Mouse (Mus musculus) neural tube, embryonic 12.5 days (tissue): ENCODE results near the gene Fbxo21. TPM values are rescaled to one million over a fixed set of nuclear protein-coding genes. Genes with fewer than 3 reads are reported as not detected.

ENCODE experiments used
- ATAC-seq: fragments of 200-750 bp; cut with Nextera tagmentation; 2 replicates; pipeline ENCODE4 v1.8.0; 2017; ENCODE audit warnings: low read depth, mild to moderate bottlenecking, moderate TSS enrichment, moderate library complexity; ENCODE audit not compliant: low FRiP score
- H3K27ac ChIP-seq: fragments of 300-500 bp; sonication (generic); 2 replicates; pipeline ENCODE4 v1.5.1; 2016
- H3K27me3 ChIP-seq: fragments of 300-500 bp; sonication (generic); replicated peaks from 2 replicates; pipeline ENCODE4 v1.6.1; 2016; ENCODE audit warnings: mild to moderate bottlenecking
- H3K36me3 ChIP-seq: fragments of 300-500 bp; sonication (generic); 2 replicates; pipeline ENCODE4 v1.6.1; 2016; ENCODE audit warnings: mild to moderate bottlenecking
- H3K4me1 ChIP-seq: fragments of 300-500 bp; sonication (generic); 2 replicates; pipeline ENCODE4 v1.6.1; 2016
- H3K4me2 ChIP-seq: fragments of 300-500 bp; sonication (generic); replicated peaks from 2 replicates; pipeline ENCODE4 v1.6.1; 2016; ENCODE audit warnings: mild to moderate bottlenecking
- H3K4me3 ChIP-seq: fragments of 300-500 bp; sonication (generic); 2 replicates; pipeline ENCODE4 v1.5.1; 2016
- H3K9ac ChIP-seq: fragments of 300-500 bp; sonication (generic); 2 replicates; pipeline ENCODE4 v1.6.1; 2016; ENCODE audit warnings: mild to moderate bottlenecking
- H3K9me3 ChIP-seq: fragments of 300-500 bp; sonication (generic); 2 replicates; pipeline ENCODE4 v1.6.1; 2016; ENCODE audit warnings: mild to moderate bottlenecking
- WGBS: fragments of 180-500 bp; shearing (Covaris S2); methylation state at CpG from one replicate; pipeline ENCODE4 v1.1.7; 2016; 5-methylcytosine and 5-hydroxymethylcytosine counted together
- polyA plus RNA-seq: library from polyadenylated mRNA; unstranded; fragments of >200 nt; fragmentation: Nextera tagmentation; extraction: Ambion mirVana; gene quantifications from 2 replicates; pipeline ENCODE4 v1.2.1, GENCODE M21; 2016

Gene Fbxo21
- polyA plus RNA-seq, result 137 and 144 TPM in 2 replicates

DNA sequence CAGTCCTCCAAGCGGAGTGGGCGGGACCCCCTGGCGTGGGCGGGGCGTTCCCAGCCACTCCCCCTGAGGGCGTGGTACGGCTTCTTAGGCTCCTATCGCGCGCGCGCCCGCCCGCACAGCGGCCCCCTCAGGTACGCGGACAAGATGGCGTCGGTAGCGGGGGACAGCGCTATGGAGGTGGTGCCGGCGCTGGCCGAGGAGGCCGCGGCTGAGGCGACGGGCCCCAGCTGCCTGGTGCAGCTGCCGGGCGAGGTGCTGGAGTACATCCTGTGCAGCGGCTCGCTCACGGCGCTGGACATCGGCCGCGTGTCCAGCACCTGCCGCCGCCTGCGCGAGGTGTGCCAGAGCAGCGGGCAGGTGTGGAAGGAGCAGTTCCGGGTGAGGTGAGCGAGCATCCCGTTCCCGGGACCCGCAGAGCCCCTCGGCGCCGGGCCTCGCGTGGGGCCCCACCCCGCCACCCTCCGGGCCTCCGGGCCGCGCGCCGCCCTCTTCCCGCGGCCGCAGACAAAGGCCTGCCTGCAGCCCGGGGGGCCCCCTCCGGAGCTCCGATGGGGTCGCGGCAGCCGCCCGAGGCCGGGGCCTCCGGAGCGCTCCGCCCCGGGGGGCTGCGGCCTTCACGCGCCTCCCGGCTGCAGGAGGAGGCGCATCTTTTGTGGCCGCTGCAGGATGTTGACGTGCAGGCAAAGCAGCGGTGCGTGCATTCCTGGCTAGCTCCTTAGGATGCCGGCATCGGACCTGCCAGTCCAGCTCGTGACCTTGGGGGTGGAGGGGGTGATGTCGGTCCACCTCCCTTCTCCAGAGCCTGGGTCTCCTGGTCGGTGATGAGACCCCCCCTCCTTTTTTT is at the start of gene Fbxo21:
Gene Fbxo21, plus strand, starts transcription at position 74 of the 844 bp plus-strand sequence.
- H3K36me3 ChIP-seq, result peaks cover 25% of the 10 kb centered on the region
- peak within 1 kb of the TSS; percentile 99 for H3K4me3 ChIP-seq
- H3K9me3 ChIP-seq, result no peaks in the 10 kb centered on the region
- H3K4me2 ChIP-seq, result peak within 1 kb of the TSS; percentile 81
- under 1% methylated on average over 88 of the region's 88 CpGs for WGBS
- peaks cover 24% of the 10 kb centered on the region for H3K4me1 ChIP-seq
- H3K27me3 ChIP-seq, result no peaks in the 10 kb centered on the region
- peak within 1 kb of the TSS; percentile 98 for H3K9ac ChIP-seq
- peak within 1 kb of the TSS; percentile 77 for H3K27ac ChIP-seq
- ATAC-seq, result peak; percentile 87

DNA sequence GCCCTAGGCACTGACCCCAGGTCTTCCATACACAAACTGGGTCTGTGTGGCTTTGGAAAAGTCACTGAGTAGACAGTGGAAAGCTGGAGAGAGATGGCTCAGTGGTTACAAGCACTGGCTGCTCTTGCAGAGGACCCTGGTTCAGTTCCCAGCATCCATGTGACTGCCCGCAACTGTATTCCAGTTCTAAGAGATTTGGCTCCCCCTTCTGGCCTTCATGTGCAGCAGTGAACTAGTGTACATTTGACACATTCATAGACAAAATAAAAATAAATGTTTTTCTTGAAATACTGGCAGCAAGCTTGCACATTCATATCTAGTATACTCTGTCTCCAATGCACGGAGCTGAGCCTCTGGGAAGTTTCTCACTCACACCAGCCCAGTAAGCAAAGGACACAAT is 48.0 kb upstream of the Fbxo21 start:
- 93% methylated on average over 2 of the region's 2 CpGs for WGBS
- H3K4me2 ChIP-seq, result no peak overlapping the region
- no peaks in the 10 kb centered on the region for H3K36me3 ChIP-seq
- no peaks in the 10 kb centered on the region for H3K9me3 ChIP-seq
- no peaks in the 10 kb centered on the region for H3K27me3 ChIP-seq
- no peak overlapping the region for H3K9ac ChIP-seq
- H3K27ac ChIP-seq, result no peak overlapping the region
- no peak for ATAC-seq
- H3K4me1 ChIP-seq, result no peaks in the 10 kb centered on the region
- no peak overlapping the region for H3K4me3 ChIP-seq

DNA sequence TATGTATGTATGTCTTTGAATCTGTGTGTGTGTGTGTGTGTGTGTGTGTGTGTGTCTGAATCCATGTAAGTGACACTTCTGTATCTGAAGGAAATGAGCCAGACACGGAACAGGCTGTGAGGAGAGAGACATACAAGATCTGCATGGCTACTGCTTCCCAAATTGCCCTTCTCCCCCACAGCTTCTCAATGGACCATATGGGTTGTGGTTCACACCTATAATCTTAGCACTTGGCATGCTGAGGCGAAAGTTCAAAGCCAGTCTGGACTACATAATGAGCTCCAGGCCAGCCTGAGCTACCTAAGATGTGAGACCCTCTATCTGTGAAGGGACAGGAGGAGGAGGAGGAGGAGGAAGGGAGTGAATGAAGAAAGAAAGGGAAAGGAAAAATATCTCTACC is 44.3 kb upstream of the Fbxo21 start:
- Histone ChIP-seq H3K36me3 (no peaks in the 10 kb centered on the region), H3K9me3 (no peaks in the 10 kb centered on the region), H3K4me1 (no peaks in the 10 kb centered on the region), H3K4me2 (no peak overlapping the region), H3K9ac (no peak overlapping the region), H3K27me3 (no peaks in the 10 kb centered on the region), H3K4me3 (no peak overlapping the region), H3K27ac (no peak overlapping the region)
- 72% methylated on average over 2 of the region's 2 CpGs for WGBS
- ATAC-seq, result no peak

DNA sequence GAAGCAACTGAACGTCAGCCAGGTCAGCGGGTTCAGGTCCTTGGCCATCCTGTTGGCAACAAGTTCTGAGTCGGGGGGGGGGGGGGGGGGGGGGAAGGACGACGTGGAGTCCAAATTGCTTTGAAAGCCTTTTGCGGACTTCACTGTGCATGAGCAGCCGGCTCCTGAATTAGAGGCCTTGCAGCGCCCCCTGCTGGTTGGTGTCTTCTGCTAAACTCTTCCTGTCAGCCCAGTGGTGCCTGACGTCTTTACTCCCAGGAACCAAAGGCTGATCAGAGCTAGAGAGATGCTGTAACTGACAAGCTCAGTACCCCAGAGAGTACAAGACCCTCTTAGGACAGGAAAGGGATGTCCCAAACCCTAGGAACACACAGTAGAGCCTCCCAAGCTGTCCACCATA is 43.7 kb upstream of the Fbxo21 start:
- 4% methylated on average over 6 of the region's 9 CpGs for WGBS
- no peaks in the 10 kb centered on the region for H3K27me3 ChIP-seq
- H3K9ac ChIP-seq, result no peak overlapping the region
- no peak overlapping the region for H3K27ac ChIP-seq
- ATAC-seq, result no peak
- no peaks in the 10 kb centered on the region for H3K4me1 ChIP-seq
- H3K36me3 ChIP-seq, result no peaks in the 10 kb centered on the region
- H3K9me3 ChIP-seq, result no peaks in the 10 kb centered on the region
- no peak overlapping the region for H3K4me3 ChIP-seq
- H3K4me2 ChIP-seq, result no peak overlapping the region

DNA sequence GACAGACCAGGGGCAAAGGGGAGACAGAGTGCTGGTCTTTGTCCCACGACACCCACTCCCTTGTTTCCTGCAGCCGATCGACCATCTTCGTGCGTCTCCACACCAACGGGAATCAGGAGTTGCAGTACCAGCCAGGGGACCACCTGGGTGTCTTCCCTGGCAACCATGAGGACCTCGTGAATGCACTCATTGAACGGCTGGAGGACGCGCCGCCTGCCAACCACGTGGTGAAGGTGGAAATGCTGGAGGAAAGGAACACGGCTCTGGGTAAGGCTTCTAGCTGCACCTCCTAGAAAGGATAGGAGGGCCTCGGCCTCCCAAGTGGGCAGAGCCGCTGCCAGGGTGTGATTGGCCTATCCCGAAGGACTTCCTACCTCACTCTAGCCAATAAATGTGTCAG is 40.2 kb upstream of the Fbxo21 start:
- no peak for ATAC-seq
- Histone ChIP-seq H3K9me3 (no peaks in the 10 kb centered on the region), H3K36me3 (no peaks in the 10 kb centered on the region), H3K4me1 (0 out of 2 replicates have a peak, but pooled peaks cover 7% of the 10 kb centered on the region), H3K4me2 (no peak overlapping the region), H3K27ac (no peak overlapping the region), H3K4me3 (no peak overlapping the region), H3K9ac (no peak overlapping the region), H3K27me3 (no peaks in the 10 kb centered on the region)
- 67% methylated on average over 16 of the region's 16 CpGs for WGBS

DNA sequence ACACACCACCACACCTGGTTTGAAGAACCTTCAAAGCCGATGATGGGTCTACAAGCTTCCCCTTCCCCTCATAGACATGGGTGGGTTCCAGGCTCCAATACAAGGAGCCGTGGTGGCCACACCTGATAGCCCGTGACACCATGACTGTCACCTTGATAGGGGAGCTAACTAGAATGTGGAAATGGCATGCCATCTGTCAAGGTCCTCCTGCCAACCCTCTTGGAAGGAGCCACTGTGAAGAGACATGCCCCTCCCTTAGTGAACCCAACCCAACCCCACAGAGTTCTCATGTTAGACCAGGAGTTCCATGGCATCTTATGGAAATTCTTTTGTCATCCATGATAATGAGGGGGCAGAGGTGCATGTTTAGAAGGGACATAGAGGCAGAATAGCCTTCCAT is 39.3 kb upstream of the Fbxo21 start:
- no peak for ATAC-seq
- Histone ChIP-seq H3K9ac (no peak overlapping the region), H3K9me3 (no peaks in the 10 kb centered on the region), H3K27me3 (no peaks in the 10 kb centered on the region), H3K4me1 (0 out of 2 replicates have a peak, but pooled peaks cover 7% of the 10 kb centered on the region), H3K4me3 (no peak overlapping the region), H3K4me2 (no peak overlapping the region), H3K27ac (no peak overlapping the region), H3K36me3 (no peaks in the 10 kb centered on the region)
- WGBS, result 89% methylated on average over 3 of the region's 3 CpGs

DNA sequence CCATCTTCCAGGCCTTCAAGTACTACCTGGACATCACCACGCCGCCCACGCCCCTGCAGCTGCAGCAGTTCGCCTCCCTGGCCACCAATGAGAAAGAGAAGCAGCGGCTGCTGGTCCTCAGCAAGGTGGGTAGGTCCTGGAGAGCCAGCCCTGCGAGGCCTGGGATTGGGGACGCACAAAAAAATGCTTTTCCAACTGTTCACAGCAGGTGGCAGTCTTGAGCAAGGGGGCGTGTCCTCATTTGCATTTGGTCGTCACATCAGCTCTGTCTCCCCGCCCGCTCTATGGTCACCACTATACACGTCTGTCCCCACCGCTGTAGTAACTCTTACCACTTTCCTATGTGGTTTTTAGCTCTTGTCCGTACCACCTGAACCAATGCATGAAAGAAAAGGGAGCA is 38.3 kb upstream of the Fbxo21 start:
- Histone ChIP-seq H3K27ac (no peak overlapping the region), H3K36me3 (no peaks in the 10 kb centered on the region), H3K4me3 (no peak overlapping the region), H3K4me1 (0 out of 2 replicates have a peak, but pooled peaks cover 7% of the 10 kb centered on the region), H3K27me3 (no peaks in the 10 kb centered on the region), H3K4me2 (peak overlapping the region; percentile 45), H3K9ac (no peak overlapping the region), H3K9me3 (no peaks in the 10 kb centered on the region)
- whole genome bisulfite sequencing, result 14% methylated on average over 14 of the region's 14 CpGs
- ATAC-seq, result no peak

DNA sequence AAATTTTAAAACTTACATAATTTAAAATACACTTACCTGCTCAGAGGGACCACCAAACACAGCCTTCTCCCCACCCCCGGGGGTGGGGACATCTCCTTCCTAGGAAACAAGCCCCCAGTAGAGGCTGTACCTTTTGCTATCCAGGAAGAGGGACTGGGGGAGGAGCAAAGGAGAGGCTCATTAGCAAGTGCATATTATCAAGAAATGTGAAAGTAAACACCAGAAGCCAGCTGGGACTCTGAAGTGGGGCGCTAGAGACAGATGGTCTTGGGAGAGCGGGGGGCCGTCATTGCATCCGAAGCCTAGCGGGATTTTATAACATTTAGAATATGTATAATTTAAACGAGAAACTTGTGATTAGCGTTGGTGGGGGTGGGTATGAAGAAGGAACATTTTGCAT is 37.1 kb upstream of the Fbxo21 start:
- no peak for ATAC-seq
- Histone ChIP-seq H3K4me2 (no peak overlapping the region), H3K27ac (no peak overlapping the region), H3K36me3 (no peaks in the 10 kb centered on the region), H3K4me1 (0 out of 2 replicates have a peak, but pooled peaks cover 7% of the 10 kb centered on the region), H3K4me3 (no peak overlapping the region), H3K9ac (no peak overlapping the region), H3K9me3 (no peaks in the 10 kb centered on the region), H3K27me3 (no peaks in the 10 kb centered on the region)
- 85% methylated on average over 8 of the region's 8 CpGs for WGBS

DNA sequence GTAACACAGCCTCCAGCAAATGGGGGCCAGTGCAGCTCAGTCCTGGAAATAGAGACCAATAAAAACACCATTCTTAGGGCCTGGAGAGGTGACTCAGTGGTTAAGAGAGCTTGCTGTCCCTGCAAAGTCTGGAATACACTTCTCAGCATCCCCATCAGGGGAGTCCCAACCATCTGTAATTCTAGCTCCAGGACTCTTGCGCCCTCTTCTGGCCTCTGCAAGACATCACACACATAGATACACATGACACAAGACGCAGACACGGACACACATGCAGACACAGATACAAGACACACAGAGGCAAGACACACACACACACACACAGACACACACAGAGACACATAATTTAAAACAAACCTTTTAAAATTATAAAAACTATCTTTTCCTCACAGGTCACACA is 35.0 kb upstream of the Fbxo21 start:
- H3K4me2 ChIP-seq, result no peak overlapping the region
- no peaks in the 10 kb centered on the region for H3K9me3 ChIP-seq
- ATAC-seq, result no peak
- no peaks in the 10 kb centered on the region for H3K27me3 ChIP-seq
- no peak overlapping the region for H3K9ac ChIP-seq
- no peak overlapping the region for H3K4me3 ChIP-seq
- H3K4me1 ChIP-seq, result 0 out of 2 replicates have a peak, but pooled peaks cover 7% of the 10 kb centered on the region
- WGBS, result 82% methylated on average over 3 of the region's 3 CpGs
- H3K27ac ChIP-seq, result no peak overlapping the region
- H3K36me3 ChIP-seq, result no peaks in the 10 kb centered on the region

DNA sequence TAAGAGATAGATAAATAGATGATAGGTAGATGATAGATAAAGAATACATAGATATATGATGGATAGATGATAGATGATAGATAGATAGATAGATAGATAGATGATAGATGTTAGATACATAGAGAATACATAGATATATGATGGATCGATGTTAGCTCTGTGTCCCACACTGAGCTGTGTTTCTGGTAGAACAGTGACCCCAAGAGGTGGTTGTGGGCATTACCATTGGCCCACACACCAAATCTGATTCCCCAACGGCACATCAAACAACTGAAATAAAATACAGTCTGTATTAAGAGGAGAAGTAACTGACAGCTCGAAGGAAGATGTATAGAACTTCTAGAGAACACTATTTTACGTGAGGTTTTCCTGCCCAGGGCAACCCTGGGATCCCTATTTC is 29.9 kb upstream of the Fbxo21 start:
- 36% methylated on average over 4 of the region's 4 CpGs for WGBS
- no peak overlapping the region for H3K9ac ChIP-seq
- H3K4me1 ChIP-seq, result no peaks in the 10 kb centered on the region; the same call in 1 of the 2 replicates
- H3K36me3 ChIP-seq, result no peaks in the 10 kb centered on the region
- ATAC-seq, result no peak
- no peak overlapping the region for H3K27ac ChIP-seq
- no peaks in the 10 kb centered on the region for H3K27me3 ChIP-seq
- H3K9me3 ChIP-seq, result no peaks in the 10 kb centered on the region
- H3K4me2 ChIP-seq, result no peak overlapping the region
- no peak overlapping the region for H3K4me3 ChIP-seq

DNA sequence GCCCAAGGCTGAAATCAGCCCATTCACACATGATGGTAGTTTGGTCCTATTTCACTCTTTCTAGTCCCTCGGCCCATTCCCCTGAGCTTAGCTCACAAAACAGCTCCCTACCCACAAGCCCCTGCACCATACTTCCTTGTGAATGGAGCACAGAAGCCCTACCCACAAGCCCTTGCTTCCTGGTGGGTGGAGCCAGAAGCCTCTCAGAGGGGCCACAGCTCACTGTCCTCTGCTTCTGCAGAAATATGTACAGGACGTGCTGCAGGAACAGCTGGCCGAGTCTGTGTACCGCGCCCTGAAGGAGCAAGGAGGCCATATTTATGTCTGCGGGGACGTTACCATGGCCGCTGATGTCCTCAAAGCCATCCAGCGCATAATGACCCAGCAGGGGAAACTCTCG is 27.1 kb upstream of the Fbxo21 start:
- Histone ChIP-seq H3K27ac (no peak overlapping the region), H3K4me1 (no peaks in the 10 kb centered on the region; the same call in 1 of the 2 replicates), H3K4me3 (no peak overlapping the region), H3K9ac (no peak overlapping the region), H3K27me3 (no peaks in the 10 kb centered on the region), H3K4me2 (peak overlapping the region; percentile 17; the same call in 1 of the 2 replicates), H3K9me3 (no peaks in the 10 kb centered on the region), H3K36me3 (no peaks in the 10 kb centered on the region)
- ATAC-seq, result no peak
- 60% methylated on average over 10 of the region's 10 CpGs for WGBS

DNA sequence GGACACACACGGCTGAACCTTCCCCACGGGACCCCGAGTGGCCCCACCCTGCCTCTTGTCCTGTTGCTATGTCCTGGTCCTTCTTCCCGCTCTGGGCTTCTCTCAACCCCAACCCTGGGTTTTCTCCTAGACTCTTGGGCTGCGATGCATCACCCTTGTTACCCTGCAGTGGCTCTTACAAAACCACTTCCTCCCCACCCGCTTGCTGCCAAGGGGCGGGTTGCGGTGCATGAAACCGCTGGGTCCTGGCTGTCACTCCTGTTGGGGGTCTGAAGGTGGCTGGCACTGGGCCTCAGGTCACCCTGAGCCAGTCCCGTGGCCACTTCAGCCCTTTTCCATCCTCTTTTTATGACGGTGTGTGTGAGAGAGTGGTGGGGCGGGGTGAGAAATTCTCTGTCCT is 22.6 kb upstream of the Fbxo21 start:
- H3K36me3 ChIP-seq, result no peaks in the 10 kb centered on the region
- H3K4me2 ChIP-seq, result no peak overlapping the region
- H3K4me3 ChIP-seq, result no peak overlapping the region
- no peak overlapping the region for H3K27ac ChIP-seq
- no peaks in the 10 kb centered on the region for H3K27me3 ChIP-seq
- WGBS, result 83% methylated on average over 12 of the region's 12 CpGs
- ATAC-seq, result no peak
- H3K9me3 ChIP-seq, result no peaks in the 10 kb centered on the region
- H3K4me1 ChIP-seq, result no peaks in the 10 kb centered on the region; the same call in 1 of the 2 replicates
- no peak overlapping the region for H3K9ac ChIP-seq

DNA sequence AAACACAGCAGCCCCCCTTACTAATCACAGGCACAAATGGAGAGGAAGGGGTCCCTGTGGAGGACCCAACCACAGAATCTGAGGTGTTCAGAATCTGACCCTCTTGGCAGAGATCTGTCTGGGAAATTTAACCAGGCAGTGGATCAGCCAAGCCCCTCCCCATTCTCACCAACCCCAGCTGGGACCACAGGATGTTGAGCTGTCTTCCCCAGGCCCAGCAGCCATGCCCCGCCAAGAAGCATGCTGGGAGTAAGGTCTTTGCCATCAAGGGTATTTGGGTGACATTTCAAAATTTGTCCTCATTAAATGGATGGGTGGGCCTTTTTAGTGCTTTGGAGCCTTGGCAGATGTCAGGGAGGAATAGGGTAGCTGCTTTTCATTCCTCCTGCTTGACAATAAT is 22.1 kb upstream of the Fbxo21 start:
- Histone ChIP-seq H3K9ac (no peak overlapping the region), H3K4me1 (no peaks in the 10 kb centered on the region; the same call in 1 of the 2 replicates), H3K27ac (no peak overlapping the region), H3K4me2 (no peak overlapping the region), H3K9me3 (no peaks in the 10 kb centered on the region), H3K36me3 (no peaks in the 10 kb centered on the region), H3K27me3 (no peaks in the 10 kb centered on the region), H3K4me3 (no peak overlapping the region)
- WGBS, result 81% methylated on average over 1 of the region's 1 CpGs
- ATAC-seq, result no peak
